Comparison of ENCODE assay signal across 13 mouse cellular contexts in genomic region chr10:42221136-42221891, GRCm38 (mm10). TPM values are rescaled to one million over a fixed set of nuclear protein-coding genes. Genes with fewer than 3 reads are reported as not detected.
DNase-seq lines count a peak whose midpoint lies in the region; ATAC-seq lines count a peak whose summit lies in the region.
"Had no signal": no experiment of that assay in that cellular context is flagged by ENCODE, and none has a peak within 500 bp of the region (broad histone marks: within the 10 kb centered on the region; RNA-seq: fewer than 3 reads in every experiment).

No protein-coding gene starts in this region.

- 78% methylated on average over 19 of the region's 19 CpGs for WGBS in hindbrain, embryonic 11.5 days
- WGBS in hindbrain, embryonic 16.5 days = 75% methylated on average over 19 of the region's 19 CpGs
- 82% methylated on average over 19 of the region's 19 CpGs for WGBS in neural tube, embryonic 11.5 days
- WGBS in neural tube, embryonic 15.5 days = 63% methylated on average over 19 of the region's 19 CpGs
- WGBS in embryonic facial prominence, embryonic 13.5 days = 50% methylated on average over 19 of the region's 19 CpGs

- ATAC-seq in hindbrain, embryonic 11.5 days (ENCODE audit: low FRiP score) = no peak
- no peak for ATAC-seq in hindbrain, embryonic 16.5 days
- no peak for ATAC-seq in neural tube, embryonic 11.5 days (ENCODE audit: insufficient read depth, low FRiP score, low TSS enrichment)
- ATAC-seq in neural tube, embryonic 15.5 days (ENCODE audit: low FRiP score) = no peak
- no peak for ATAC-seq in embryonic facial prominence, embryonic 13.5 days (ENCODE audit: insufficient number of reproducible peaks, insufficient read depth, low FRiP score, low TSS enrichment, low read depth)
- no peak for ATAC-seq in megakaryocyte progenitor cell, adult 5-6 weeks (replicated peaks; ENCODE audit: poor library complexity)

- no peaks in the 10 kb centered on the region for H3K27me3 ChIP-seq in hindbrain, embryonic 11.5 days (ENCODE audit: control insufficient read depth, insufficient read depth, low read length)
- H3K27me3 ChIP-seq in hindbrain, embryonic 16.5 days (replicated peaks; ENCODE audit: control insufficient read depth, insufficient read depth, low read length) = no peaks in the 10 kb centered on the region
- H3K27me3 ChIP-seq in neural tube, embryonic 11.5 days (ENCODE audit: control insufficient read depth, insufficient read depth, low read length) = no peaks in the 10 kb centered on the region
- H3K27me3 ChIP-seq in neural tube, embryonic 15.5 days (replicated peaks) = no peaks in the 10 kb centered on the region
- H3K27me3 ChIP-seq in embryonic facial prominence, embryonic 13.5 days = no peaks in the 10 kb centered on the region

- DNase-seq in hindbrain, embryonic 11.5 days (ENCODE audit: low spot score) = peak; percentile 9
- DNase-seq in neural tube, embryonic 11.5 days (ENCODE audit: low spot score) = no peak
- peak; percentile 40 for DNase-seq in mesoderm, embryonic 11.5 days (ENCODE audit: low read depth, low spot score)
- DNase-seq in ovary, postnatal 10 days (ENCODE audit: low spot score) = no peak
- DNase-seq: cerebellum, adult 18-20 months; kidney, adult 8-10 months; lung, postnatal 10 days had no signal

- H3K9me3 ChIP-seq in hindbrain, embryonic 11.5 days (ENCODE audit: control insufficient read depth, low read length) = no peaks in the 10 kb centered on the region
- no peaks in the 10 kb centered on the region for H3K9me3 ChIP-seq in hindbrain, embryonic 16.5 days (ENCODE audit: control insufficient read depth, low read length)
- no peaks in the 10 kb centered on the region for H3K9me3 ChIP-seq in neural tube, embryonic 11.5 days (ENCODE audit: control insufficient read depth, low read length)
- no peaks in the 10 kb centered on the region for H3K9me3 ChIP-seq in neural tube, embryonic 15.5 days (replicated peaks)
- H3K9me3 ChIP-seq in embryonic facial prominence, embryonic 13.5 days = no peaks in the 10 kb centered on the region

- no peak overlapping the region for H3K4me2 ChIP-seq in hindbrain, embryonic 11.5 days (replicated peaks; ENCODE audit: low read depth, low read length)
- H3K4me2 ChIP-seq in hindbrain, embryonic 16.5 days (ENCODE audit: low read length) = no peak overlapping the region
- no peak overlapping the region for H3K4me2 ChIP-seq in neural tube, embryonic 11.5 days (ENCODE audit: low read depth)
- no peak overlapping the region for H3K4me2 ChIP-seq in neural tube, embryonic 15.5 days
- H3K4me2 ChIP-seq in embryonic facial prominence, embryonic 13.5 days = 0 out of 2 replicates have a peak overlapping the region, but pooled peaks have one; percentile 7
- H3K4me2 ChIP-seq: hindbrain, embryonic 14.5 days had no signal

- no peak overlapping the region for H3K27ac ChIP-seq in hindbrain, embryonic 11.5 days (ENCODE audit: low read depth, low read length)
- H3K27ac ChIP-seq in hindbrain, embryonic 16.5 days (ENCODE audit: low read depth, low read length) = no peak overlapping the region
- H3K27ac ChIP-seq in neural tube, embryonic 11.5 days (ENCODE audit: low read depth, low read length) = 0 out of 2 replicates have a peak overlapping the region, but pooled peaks have one; percentile 20
- no peak overlapping the region for H3K27ac ChIP-seq in neural tube, embryonic 15.5 days (replicated peaks)
- no peak overlapping the region for H3K27ac ChIP-seq in embryonic facial prominence, embryonic 13.5 days
- H3K27ac ChIP-seq: hindbrain, embryonic 14.5 days; left cerebral cortex, adult 2 months had no signal

- H3K4me1 ChIP-seq in hindbrain, embryonic 11.5 days (replicated peaks; ENCODE audit: control insufficient read depth, insufficient read depth, low read length) = no peaks in the 10 kb centered on the region
- H3K4me1 ChIP-seq in hindbrain, embryonic 16.5 days (ENCODE audit: control insufficient read depth, insufficient read depth, low read depth, low read length) = no peaks in the 10 kb centered on the region; the same call in 1 of the 2 replicates
- no peaks in the 10 kb centered on the region for H3K4me1 ChIP-seq in neural tube, embryonic 11.5 days (ENCODE audit: control insufficient read depth, insufficient read depth, low read length)
- peaks cover 13% of the 10 kb centered on the region for H3K4me1 ChIP-seq in neural tube, embryonic 15.5 days
- peaks cover 59% of the 10 kb centered on the region for H3K4me1 ChIP-seq in embryonic facial prominence, embryonic 13.5 days

- H3K9ac ChIP-seq in hindbrain, embryonic 11.5 days (ENCODE audit: low read depth, low read length) = no peak overlapping the region
- no peak overlapping the region for H3K9ac ChIP-seq in hindbrain, embryonic 16.5 days (ENCODE audit: low read depth, low read length)
- H3K9ac ChIP-seq in neural tube, embryonic 11.5 days (ENCODE audit: low read length) = no peak overlapping the region
- H3K9ac ChIP-seq in neural tube, embryonic 15.5 days (replicated peaks) = no peak overlapping the region
- H3K9ac ChIP-seq in embryonic facial prominence, embryonic 13.5 days = no peak overlapping the region
- H3K9ac ChIP-seq: hindbrain, embryonic 14.5 days had no signal

- no peaks in the 10 kb centered on the region for H3K36me3 ChIP-seq in hindbrain, embryonic 11.5 days (ENCODE audit: control insufficient read depth, insufficient read depth, low read length)
- H3K36me3 ChIP-seq in hindbrain, embryonic 16.5 days (ENCODE audit: control insufficient read depth, insufficient read depth, low read length) = no peaks in the 10 kb centered on the region
- H3K36me3 ChIP-seq in neural tube, embryonic 11.5 days (ENCODE audit: control insufficient read depth, insufficient read depth, low read length) = no peaks in the 10 kb centered on the region
- no peaks in the 10 kb centered on the region for H3K36me3 ChIP-seq in neural tube, embryonic 15.5 days
- H3K36me3 ChIP-seq in embryonic facial prominence, embryonic 13.5 days = peaks cover 5% of the 10 kb centered on the region

- no peak overlapping the region for H3K4me3 ChIP-seq in hindbrain, embryonic 11.5 days (ENCODE audit: low read depth, low read length)
- H3K4me3 ChIP-seq in hindbrain, embryonic 16.5 days (ENCODE audit: low read length) = no peak overlapping the region
- H3K4me3 ChIP-seq in neural tube, embryonic 11.5 days (ENCODE audit: low read depth, low read length) = no peak overlapping the region
- H3K4me3 ChIP-seq in neural tube, embryonic 15.5 days (replicated peaks) = no peak overlapping the region
- H3K4me3 ChIP-seq in embryonic facial prominence, embryonic 13.5 days = no peak overlapping the region
- H3K4me3 ChIP-seq: left cerebral cortex, adult 2 months had no signal

RNA-seq across cellular contexts. Expression of gene Foxo3, which starts 55.2 kb away (rescaled TPM):
- 3.6 and 5.0 TPM in 2 replicates for polyA plus RNA-seq in hindbrain, embryonic 11.5 days (2014; fragmentation: Nextera tagmentation; extraction: Ambion mirVana)
- 4.3 and 4.4 TPM in 2 replicates for polyA plus RNA-seq in hindbrain, embryonic 16.5 days (2015; fragmentation: Nextera tagmentation; extraction: Ambion mirVana)
- 3.9 and 4.9 TPM in 2 replicates for polyA plus RNA-seq in neural tube, embryonic 11.5 days (2014; fragmentation: Nextera tagmentation; extraction: Ambion mirVana)
- polyA plus RNA-seq in neural tube, embryonic 15.5 days (2015; fragmentation: Nextera tagmentation; extraction: Ambion mirVana) = 4.6 and 6.2 TPM in 2 replicates
- polyA plus RNA-seq in embryonic facial prominence, embryonic 13.5 days (2015; fragmentation: Nextera tagmentation; extraction: Ambion mirVana) = 8.0 and 8.6 TPM in 2 replicates
- total RNA-seq in megakaryocyte progenitor cell, adult 5-6 weeks (2015) = 19.9 and 23.7 TPM in 2 replicates
- total RNA-seq in megakaryocyte progenitor cell, adult 5-6 weeks (2017) = 20.1 and 22.8 TPM in 2 replicates

Comparison
In these comparisons a context has a peak if more than half of its experiments do, and no peak if none do; other contexts are left out.
1. DNase-seq: peak in hindbrain, embryonic 11.5 days (single experiment) and mesoderm, embryonic 11.5 days (single experiment); none in neural tube, embryonic 11.5 days (single experiment) and ovary, postnatal 10 days (single experiment).